Mouse (Mus musculus) retina, embryonic 14.5 days (tissue): Measurements from ENCODE around the gene Slc15a5.
A peak's percentile ranks its signal among the peaks of the same experiment; 100 is the strongest.

ENCODE experiments used
- DNase-seq: peaks from one replicate; pipeline ENCODE4 v3.0.0-alpha.2; 2015; ENCODE audit warnings: low spot score

The Slc15a5 gene

DNA sequence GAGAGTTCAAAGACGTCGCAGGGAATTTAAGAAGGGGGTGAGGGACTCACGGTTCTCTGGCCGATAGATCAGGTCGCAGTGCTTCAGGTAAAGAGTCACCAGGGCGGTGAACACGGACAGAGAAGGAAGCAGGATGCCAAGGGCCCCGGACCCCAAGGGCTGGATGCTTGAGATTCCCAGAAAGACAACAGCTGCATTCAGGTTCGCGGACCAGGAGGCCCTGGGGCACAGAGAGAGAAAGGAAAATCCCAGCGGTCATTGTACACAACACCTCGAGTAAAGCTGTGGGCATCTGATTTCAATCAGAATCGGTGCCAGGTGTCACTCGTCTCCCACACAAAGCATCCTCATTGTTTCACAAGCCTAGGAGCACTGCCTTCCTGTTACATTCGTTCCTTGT, 24.1 kb downstream of the Slc15a5 start:
- no peak for DNase-seq

DNA sequence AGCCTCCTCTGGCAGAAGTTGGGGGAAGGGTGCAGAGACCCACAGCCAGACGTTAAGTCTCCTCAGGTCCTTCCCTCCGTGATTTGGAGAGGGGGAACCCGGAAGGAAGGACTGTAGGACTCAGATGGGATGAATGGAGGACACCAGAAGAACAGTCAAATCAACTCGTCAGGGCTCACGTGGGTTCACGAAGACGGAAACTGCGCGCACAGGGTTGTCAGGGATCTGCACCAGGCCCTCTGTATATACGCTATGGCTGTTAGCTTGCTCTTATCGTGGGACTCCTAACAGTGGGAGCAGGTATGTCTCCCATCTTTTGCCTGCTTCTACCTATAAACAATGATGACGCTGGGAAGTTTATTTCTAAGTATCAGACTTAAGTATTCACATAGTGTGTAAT, 24.8 kb downstream of the Slc15a5 start:
- DNase-seq = no peak

DNA sequence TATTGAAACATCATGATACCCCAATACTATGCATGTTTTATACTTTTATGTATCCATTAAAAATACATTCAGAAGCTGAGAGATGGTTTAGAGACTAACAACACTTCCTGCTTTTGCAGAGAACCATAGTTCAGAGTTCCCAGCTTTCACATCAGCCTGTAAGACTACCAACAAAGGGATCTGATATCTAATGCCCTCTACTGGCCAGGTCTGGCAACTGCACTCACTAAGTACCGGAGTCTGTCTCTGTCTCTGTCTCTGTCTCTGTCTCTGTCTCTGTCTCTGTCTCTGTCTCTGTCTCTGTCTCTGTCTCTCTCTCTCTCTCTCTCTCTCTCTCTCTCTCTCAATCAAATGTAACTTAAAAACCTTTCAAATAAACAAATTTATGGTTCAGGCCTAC, 25.6 kb downstream of the Slc15a5 start:
- DNase-seq = peak; percentile 54

DNA sequence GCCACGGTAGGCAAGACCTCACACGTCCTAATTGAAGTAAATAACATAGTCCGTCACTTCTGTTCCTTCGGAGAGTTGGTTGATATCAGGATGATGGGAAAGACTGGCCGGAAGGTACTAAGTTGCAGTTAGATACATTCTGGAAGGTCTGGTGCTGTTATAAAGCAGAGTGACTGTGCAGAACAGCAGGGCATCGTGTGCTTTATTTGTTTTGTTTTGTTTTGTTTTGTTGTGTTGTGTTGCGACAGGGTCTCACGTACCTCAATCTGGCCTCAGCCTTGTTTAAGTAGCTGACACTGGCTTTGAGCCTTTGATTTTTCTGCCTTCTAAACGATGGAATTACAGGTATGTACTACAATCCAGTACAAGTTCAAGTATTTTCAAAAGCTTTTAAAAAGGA, 26.0 kb downstream of the Slc15a5 start:
- no peak for DNase-seq

DNA sequence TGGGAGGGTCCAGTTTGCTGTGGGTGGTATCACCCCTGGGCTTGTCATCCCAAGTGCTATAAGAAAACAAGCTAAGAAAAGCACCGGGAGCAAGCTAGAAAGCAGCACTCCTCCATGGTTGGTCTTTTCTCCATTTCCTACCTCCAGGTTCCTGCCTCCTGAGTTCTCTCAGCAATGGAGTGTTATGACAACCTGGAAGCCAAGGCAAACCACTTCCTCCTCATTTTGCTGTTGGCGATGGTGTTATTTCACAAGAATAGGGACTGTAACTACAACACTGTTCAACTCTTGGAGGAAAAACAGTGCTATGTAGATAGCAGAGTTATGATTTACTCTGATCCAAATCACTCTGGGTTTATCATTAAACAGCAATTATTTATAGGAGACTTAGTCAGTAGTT, 34.4 kb downstream of the Slc15a5 start:
- no peak for DNase-seq

DNA sequence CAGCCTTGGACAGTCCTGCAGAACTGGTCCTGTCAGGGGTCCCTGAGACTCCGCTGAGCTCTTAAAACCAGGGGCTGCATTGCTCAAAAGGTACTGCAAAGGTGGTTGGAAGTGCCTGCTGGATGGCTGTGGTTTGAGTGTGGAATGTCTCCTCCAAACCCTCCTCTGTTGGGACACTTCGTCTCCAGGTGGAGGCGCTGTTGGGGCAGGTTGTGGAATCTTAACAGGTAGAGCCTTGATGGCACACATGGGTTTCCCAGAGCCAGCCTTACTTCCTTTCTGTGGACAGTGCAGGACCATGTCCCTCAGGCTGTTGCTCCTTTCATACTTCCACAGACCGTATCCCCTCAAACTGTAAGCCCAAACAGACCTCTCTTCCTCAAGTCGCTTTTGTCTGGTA, 36.8 kb downstream of the Slc15a5 start:
- no peak for DNase-seq

DNA sequence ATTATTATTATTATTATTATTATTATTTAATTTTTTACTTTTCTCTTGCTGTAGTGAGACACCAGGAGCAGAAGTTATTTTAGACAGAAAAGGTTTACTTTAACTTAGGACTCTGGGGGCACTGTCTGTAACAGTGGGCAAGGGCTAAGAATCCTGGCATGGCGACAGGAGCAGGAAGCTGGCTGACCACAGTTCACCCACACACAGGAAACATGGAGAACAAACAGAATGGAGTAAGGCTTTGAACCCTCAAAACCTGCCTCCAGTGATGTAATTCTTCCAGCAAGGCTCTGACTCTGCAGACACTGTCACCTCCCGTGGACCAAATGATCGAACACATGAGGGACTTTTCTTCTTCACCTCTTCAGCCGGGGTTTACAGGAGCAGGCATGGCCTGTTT, 37.9 kb downstream of the Slc15a5 start:
- no peak for DNase-seq

DNA sequence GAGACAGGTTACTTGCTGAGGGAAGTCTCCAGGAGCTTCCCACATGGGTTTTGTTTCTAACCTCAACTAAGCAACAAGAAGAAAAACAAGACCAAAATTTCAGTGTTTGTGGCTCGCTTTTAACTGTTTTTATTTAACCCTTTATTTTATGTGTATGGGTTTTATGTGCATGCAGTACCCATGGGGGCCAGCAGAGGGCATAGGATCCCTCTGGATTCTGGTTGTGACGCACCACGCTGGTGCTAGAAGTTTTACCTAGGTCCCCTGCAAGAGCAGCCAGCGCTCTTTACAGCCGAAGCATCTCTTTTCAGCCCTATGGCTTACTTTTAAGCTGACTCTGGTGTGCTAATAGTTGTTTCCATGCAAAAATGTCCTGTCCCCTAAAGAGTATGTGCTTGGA, 42.1 kb downstream of the Slc15a5 start:
- DNase-seq = no peak

DNA sequence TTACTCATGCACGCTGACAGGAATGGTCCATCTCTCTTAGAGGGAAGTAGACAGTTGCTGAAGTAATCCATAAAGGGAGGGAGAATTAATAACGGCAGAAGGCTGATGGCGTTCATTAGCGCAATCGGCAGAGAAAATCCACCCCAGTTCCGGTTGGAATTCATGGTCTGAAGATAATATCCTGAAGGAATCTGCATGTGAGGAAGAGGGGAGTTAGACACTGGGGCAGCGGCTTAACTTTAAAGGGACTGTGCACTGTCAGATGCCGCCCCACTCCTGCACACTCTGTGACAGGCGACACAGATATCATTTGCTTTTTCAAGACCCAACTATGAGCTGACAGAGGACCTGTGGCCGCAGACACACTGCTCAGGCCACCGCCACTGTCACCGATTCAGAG, 42.8 kb downstream of the Slc15a5 start:
- no peak for DNase-seq

DNA sequence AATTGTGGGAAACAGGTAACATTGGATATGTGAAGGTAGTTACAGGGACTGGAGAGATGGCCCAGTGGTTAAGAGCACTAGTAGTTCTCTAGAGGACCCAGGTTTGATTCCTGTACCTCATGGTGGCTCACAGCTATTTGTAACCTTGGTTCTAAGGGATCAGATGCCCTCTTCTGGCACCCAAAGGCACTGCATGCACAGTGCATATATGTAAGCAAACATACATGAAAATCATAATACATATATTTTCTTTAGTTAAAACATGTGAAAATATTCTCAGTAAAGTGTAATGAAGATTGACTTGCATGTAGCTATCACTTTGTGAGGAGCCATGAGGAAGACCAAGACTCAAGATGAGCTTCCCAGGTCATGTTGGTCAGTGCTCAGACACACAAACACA, 62.8 kb downstream of the Slc15a5 start:
- DNase-seq = no peak

DNA sequence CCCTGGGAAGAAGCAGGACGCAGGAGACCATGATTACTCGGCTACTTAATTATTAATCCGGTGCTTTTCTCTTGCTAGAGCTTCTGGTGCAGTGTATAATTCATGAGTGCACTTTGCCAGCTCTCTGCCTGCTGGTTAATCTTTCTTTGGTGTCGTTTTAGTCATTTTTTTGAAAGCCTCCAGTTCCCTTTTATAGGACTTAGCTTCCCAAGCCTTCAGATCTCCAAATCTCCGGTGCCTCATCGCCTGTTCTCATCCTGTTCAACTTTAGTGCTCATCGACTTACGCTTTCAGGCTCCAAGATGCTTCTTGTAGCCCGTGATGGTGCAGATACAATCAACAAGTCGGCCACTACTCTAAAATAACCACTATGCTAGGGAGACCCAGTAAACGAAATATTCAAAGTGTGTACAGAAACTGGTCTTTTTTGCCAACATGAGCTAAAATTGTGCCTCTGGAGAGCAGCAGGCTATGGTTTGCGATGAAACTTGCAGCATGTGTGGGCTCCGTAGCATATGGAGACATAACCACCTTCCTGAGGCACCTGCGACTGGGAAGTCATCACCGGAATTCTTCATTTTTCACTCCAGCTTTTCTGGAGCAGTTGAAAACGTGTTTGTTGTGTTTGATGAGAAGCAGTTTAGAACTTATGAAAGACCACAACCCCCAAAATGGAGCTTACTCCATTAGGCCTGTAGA, 64.6 kb downstream of the Slc15a5 start:
- peak; percentile 48 for DNase-seq

DNA sequence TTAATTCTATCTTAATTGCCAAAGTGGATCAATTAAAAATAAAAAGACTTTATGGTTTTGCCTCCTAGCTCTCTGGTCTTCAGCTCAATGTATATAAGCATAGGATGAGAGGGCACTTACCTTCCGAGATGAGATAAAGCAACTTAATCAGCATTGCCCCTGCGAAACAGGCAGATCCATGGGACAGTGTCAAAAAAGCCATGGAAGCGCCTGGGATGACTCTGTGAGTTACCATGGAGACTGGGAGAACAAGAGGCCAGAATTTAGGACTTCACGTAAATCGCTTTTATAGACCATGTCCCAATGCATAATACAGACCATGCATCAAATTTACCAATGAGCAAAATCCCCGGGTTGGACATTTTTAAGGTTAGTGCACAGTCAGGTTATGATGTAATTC, 67.8 kb downstream of the Slc15a5 start:
- no peak for DNase-seq

DNA sequence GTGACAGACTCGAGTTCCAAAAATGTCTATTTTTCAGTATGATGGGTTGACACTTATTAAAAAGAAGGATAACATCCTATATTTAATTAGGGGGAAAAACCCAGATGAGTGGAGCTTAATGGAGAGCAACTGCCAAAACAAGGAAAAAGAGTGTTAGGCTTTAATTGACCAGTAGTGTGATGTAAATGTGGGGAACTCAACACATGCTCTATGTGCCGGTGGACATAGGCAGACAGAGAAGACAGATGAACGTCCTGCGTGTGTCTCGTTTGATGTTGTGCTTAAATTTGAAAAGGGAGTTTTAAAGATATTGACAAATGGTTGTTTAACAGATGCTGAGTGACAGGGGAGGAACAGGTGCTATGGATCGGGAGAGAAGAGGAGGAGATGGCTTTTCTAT, 72.0 kb downstream of the Slc15a5 start:
- DNase-seq = no peak

DNA sequence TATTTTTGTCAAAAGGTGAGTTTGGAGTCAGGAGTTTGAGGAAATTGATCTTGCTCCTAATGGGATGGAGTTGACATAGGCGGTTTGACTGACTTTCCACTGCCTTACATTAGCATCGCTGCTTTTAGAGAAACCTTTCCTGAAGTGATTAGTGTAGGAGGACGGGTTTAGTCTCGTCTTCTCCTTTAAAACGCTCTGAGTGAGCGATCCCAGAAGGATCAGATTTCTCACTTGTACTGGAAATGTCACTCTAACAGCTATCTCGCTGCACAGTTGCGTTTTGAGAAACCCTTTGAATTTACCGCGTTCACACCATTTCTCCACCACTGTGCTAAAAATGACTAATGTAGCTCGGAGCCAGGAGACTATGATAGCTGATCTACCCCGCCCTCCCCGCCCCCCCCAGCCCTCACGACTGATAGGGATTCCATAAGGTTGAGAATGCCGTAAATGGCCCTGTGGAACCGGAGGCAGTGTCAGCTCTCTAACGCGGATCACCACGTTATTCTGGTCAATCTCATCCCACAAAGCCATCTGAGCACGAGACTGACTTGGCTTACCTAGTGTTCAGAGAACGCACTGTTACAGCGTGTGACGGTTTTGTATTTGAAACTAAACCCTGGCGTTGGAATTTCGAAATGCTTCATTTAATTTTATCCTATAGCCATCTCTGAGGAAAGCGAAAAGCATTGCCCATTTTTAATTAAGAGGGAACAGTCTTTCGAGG, 73.0 kb downstream of the Slc15a5 start:
- no peak for DNase-seq

DNA sequence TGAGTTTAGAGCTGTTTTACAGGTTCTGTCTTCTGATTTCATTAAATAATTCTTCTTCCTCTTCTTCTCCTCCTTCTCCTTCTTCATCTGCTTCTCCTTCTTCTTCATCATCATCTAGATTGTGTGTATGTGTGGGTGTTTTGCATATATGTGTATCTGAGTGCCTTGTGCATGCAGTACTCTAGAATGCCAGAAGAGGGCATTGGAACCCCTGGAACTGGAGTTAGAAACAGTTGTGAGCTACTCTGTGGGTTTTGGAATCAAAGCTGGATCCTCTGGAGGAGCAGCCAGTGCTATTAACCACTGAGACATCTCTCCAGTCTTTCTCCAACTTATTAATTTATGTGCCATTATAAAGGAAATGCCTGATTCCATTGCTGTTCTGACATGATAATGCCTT, 89.9 kb downstream of the Slc15a5 start:
- DNase-seq = peak; percentile 18

DNA sequence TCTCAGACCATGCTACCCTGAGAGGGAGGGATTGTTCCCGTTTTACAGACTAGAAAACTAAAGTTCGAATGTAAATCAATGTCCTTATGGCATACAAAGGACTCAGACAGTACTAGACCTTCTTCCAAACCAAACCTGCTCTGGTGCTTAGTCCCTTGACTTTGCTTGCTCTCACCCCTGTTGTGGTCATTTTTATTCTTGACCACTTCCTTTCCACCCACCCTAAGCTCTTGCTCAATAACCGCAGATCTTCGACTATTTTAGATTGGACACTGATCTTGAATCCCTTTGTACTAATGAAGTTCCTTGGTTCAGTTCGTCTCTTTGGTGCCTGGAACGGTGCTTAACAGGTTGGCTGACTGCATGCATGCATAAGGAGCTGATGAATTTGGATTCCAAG, 94.5 kb downstream of the Slc15a5 start:
- DNase-seq = no peak

DNA sequence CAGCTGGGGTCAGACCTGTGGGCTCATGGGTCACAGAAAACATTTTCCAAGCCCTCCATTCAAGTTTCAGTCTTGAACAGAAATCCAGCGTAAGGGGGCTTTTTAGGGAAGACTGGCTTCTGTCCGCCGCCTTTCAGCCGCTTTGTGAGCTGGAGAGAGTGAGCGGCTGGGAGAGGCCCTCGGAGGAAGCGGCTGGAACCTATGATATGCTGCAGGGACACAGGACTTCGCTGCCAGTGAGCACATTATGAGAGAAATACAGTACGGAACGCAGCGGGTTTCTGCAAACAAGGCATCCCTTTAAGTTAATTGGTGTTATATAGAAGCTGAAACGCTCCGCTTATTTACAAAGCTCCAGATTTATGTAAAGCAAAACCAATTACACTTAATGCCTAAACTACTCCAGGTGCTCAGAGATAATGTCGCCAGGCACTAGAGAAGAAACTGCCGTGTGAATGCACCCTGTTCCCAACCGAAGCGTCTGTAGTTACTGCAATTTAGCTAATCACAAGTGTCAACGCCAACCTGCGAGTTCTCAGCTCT, 97.5 kb downstream of the Slc15a5 start:
- DNase-seq = peak; percentile 30

DNA sequence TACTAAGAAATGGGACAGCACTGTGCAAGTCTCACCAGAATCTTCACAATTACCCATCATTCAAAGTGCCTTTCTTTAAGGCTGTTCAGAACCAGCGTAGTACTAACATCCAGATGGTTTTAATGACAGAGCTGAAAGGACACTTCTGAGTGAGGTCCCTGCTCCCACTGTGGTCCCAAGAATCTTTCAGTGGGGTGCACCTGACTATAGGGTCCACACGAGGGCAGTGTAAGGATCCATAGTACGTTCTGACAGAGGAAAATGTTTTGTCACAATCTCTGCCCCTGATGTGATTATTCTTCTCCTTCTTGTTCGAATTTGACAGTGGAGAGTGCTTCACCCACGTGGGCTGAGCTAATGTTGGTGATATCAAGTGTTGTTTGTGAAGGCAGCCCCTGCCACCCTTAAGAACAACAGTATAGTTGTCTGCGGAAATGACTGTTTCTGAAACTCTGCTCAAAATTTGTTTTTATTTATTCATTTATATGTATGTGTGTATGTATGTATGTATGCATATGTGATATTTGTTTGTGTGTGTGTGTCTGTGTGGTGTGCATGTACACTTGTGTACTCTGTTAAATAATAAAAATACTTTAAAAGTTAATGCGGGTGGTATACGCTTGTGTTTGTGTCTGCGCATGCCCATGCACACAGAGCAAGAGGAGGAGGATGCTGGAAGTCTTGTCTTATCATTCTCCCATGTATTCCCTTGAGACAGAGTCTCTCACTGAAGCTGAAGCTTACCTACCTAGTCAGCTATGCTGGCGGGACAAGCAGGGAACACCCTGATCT, 98.6 kb downstream of the Slc15a5 start:
- DNase-seq = peak; percentile 50

DNA sequence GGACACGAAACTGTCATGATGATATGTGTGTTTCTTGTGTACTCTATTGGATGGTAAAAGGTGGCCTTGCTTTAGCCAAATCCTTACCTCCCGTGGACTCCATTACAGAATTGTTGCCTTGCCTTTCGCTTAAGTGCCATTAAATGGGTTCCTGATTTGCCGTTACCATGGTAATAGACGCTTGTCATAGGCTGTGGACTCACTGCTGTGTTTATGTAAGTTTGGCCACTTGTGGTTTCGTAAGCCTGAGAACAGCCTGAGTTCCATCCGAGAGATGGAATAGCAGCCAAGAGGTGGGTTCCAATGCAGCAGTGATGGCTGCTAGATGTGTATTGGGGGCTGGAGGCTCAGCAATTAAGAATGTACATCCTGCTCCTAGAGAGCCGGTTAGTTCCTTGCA, 99.3 kb downstream of the Slc15a5 start:
- DNase-seq = peak; percentile 20

DNA sequence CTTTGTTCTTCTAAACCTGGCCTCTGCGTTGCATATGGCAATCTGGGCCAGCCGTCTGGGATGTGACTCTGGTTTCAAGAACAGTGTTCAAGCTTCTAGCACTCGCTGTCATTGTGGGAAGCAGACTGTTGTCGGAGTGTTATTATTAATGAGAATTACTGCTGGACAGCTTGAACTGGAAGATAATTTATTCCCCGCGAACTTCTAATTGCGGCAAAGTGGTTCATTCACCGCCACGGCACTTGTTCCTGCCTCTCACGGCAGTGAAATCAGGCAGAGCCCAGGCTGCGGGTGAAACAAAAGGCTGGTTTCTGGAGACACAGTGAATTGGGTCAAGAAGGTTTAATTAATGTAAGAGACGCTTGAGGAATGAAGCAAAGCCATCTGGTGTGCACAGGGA, 99.9 kb downstream of the Slc15a5 start:
- peak; percentile 75 for DNase-seq

DNA sequence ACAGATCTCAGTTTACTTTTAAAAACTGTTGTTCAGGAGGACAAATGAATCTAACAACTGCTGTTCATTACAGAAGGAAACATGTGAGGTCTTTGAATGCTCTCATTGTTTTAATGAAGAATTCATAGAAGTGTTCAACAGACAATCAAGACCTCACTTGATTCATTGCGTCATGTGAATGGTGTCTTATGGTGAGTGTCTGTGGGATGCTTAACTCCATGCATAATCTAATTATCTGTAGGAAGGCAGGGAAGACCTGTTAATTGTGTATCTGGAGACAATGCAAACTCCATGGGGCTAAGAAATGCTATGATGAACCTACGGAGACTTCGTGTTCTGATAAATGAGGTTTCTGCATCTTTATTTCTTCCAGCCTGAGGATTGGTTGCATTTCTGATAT, 103.7 kb downstream of the Slc15a5 start:
- DNase-seq = peak; percentile 60

DNA sequence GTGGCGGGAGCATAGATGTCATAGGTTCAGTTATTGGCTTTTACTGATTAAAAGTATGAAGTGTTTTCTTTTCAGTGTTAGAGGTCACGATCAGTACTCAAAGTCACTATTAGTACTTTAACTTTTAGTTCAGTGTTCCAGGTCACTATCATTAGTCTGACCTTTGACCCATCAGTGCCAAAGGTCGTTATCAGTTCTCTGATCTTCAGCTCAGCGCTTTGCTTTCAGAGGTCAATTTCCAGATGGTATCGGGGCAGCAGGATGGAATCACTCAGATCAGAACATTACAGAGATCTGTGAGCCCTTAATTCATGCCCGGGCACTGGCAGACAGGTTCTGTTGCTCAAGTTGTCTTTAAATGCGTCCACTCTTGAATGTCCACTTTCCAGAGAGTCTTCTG, 116.0 kb downstream of the Slc15a5 start:
- DNase-seq = no peak

DNA sequence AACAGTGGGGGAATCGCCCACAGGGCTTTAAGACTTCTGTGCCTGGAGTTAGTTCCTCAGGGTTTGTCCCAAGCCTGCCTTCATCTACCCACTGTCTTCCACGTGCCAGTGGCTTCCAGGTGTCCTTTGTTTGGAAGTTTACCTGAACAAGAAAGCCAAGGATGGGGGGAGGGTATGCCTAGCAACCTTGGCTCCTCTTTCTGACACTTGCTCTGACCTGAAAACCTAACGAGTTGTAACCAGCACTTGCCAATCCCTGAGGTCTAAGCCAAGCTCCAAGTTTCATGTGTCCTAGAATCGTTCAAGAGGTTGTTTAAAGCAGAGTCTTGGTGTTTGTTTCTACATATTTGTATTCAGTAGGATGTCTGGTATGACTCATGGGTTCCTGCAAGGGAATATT, 116.9 kb downstream of the Slc15a5 start:
- DNase-seq = no peak
